In the genomic region with DNA sequence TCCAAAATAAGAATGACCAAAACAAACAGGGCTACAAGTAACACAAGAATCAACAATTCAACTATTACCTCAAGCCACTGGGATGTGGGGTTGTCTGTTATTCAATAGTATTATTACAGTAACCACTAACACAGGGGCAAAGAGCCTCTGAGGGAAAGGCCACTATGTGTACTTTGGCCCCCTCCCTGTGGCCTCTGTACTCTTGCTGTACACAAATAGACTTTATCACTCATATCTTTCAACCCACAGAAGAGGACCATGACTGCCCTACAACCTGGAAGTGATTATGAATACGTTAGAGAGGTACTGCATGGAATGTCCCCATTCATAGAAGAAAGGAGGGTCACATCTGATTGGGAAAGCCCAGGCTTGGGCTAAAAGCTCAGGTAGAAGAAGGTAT, we compare ENCODE assay signal across 23 mouse cellular contexts. TPM values are rescaled to one million over a fixed set of nuclear protein-coding genes. Genes with fewer than 3 reads are reported as not detected.
DNase-seq lines count a peak whose midpoint lies in the region; ATAC-seq and TF ChIP-seq lines count a peak whose summit lies in the region.
"Had no signal": no experiment of that assay in that cellular context is flagged by ENCODE, and none has a peak within 500 bp of the region (broad histone marks: within the 10 kb centered on the region; RNA-seq: fewer than 3 reads in every experiment).

No protein-coding gene starts in this region.

- no peak overlapping the region for H3K4me3 ChIP-seq in liver, embryonic 16.5 days (ENCODE audit: low read depth, low read length)
- H3K4me3 ChIP-seq in intestine, embryonic 15.5 days (replicated peaks): no peak overlapping the region
- no peak overlapping the region for H3K4me3 ChIP-seq in intestine, embryonic 16.5 days (ENCODE audit: low read length)
- H3K4me3 ChIP-seq in small intestine, adult 2 months (ENCODE audit: low read depth, low read length): no peak overlapping the region
- H3K4me3 ChIP-seq: embryonic facial prominence, embryonic 13.5 days; embryonic facial prominence, embryonic 15.5 days; erythroblast, embryonic 14.5 days; forebrain, embryonic 10.5 days; forebrain, embryonic 12.5 days had no signal

- no peak overlapping the region for H3K27ac ChIP-seq in liver, embryonic 16.5 days (ENCODE audit: low read length)
- H3K27ac ChIP-seq in intestine, embryonic 15.5 days: no peak overlapping the region
- no peak overlapping the region for H3K27ac ChIP-seq in intestine, embryonic 16.5 days (ENCODE audit: low read length)
- peak overlapping the region; percentile 69 for H3K27ac ChIP-seq in small intestine, adult 2 months (ENCODE audit: insufficient read depth, low read depth, low read length)
- H3K27ac ChIP-seq: embryonic facial prominence, embryonic 13.5 days; embryonic facial prominence, embryonic 15.5 days; forebrain, embryonic 10.5 days; forebrain, embryonic 12.5 days had no signal

- no peak for TF ChIP-seq CTCF in small intestine, adult 2 months (IDR thresholded peaks at IDR 0.05; ENCODE audit: extremely low read depth, insufficient read length, insufficient replicate concordance, low read depth, low read length)

- no peak overlapping the region for H3K4me2 ChIP-seq in liver, embryonic 16.5 days (ENCODE audit: low read depth, low read length)
- H3K4me2 ChIP-seq in intestine, embryonic 15.5 days (replicated peaks): no peak overlapping the region
- no peak overlapping the region for H3K4me2 ChIP-seq in intestine, embryonic 16.5 days (ENCODE audit: low read depth, low read length)
- H3K4me2 ChIP-seq: embryonic facial prominence, embryonic 13.5 days; embryonic facial prominence, embryonic 15.5 days; forebrain, embryonic 12.5 days had no signal

- 40% methylated on average over 1 of the region's 1 CpGs for WGBS in liver, embryonic 16.5 days (ENCODE audit: insufficient replicate concordance)
- WGBS in intestine, embryonic 15.5 days: 71% methylated on average over 1 of the region's 1 CpGs
- 79% methylated on average over 1 of the region's 1 CpGs for WGBS in intestine, embryonic 16.5 days
- 30% methylated on average over 1 of the region's 1 CpGs for WGBS in small intestine, adult 2 months

- peak; percentile 67 for ATAC-seq in liver, embryonic 16.5 days (ENCODE audit: low read depth)
- ATAC-seq in intestine, embryonic 15.5 days: peak; percentile 58
- ATAC-seq in intestine, embryonic 16.5 days: peak; percentile 87
- ATAC-seq: forebrain, embryonic 14.5 days had no signal

- H3K27me3 ChIP-seq in liver, embryonic 16.5 days (ENCODE audit: control insufficient read depth, insufficient read depth, low read depth, low read length): no peaks in the 10 kb centered on the region
- H3K27me3 ChIP-seq in intestine, embryonic 15.5 days (replicated peaks): no peaks in the 10 kb centered on the region
- no peaks in the 10 kb centered on the region for H3K27me3 ChIP-seq in intestine, embryonic 16.5 days (replicated peaks; ENCODE audit: control insufficient read depth, insufficient read depth, low read length)
- H3K27me3 ChIP-seq in small intestine, adult 2 months (ENCODE audit: control insufficient read depth, insufficient read depth, low read length): no peaks in the 10 kb centered on the region
- H3K27me3 ChIP-seq: embryonic facial prominence, embryonic 13.5 days; embryonic facial prominence, embryonic 15.5 days; forebrain, embryonic 12.5 days had no signal

- DNase-seq in liver: no peak
- DNase-seq in kidney, postnatal 25 days: no peak
- no peak for DNase-seq in spleen, postnatal 4 days (ENCODE audit: low spot score in 2 of 2)
- DNase-seq: adrenal gland, adult 2 months; adrenal gland, postnatal 10 days; adrenal gland, postnatal 25 days; cerebellum, adult 11 months; cerebellum, adult 18-20 months; cerebellum, adult 8-10 months; cerebellum, adult 9-11 months; cerebellum, postnatal 14 days; cerebellum, postnatal 36 days; embryo, embryonic 11 days had no signal

- no peak for TF ChIP-seq POLR2A in small intestine, adult 2 months (IDR thresholded peaks at IDR 0.05; ENCODE audit: low read depth, low read length)

- no peaks in the 10 kb centered on the region; the same call in 1 of the 2 replicates for H3K4me1 ChIP-seq in liver, embryonic 16.5 days (ENCODE audit: control insufficient read depth, low read depth, low read length)
- 0 out of 2 replicates have a peak, but pooled peaks cover 4% of the 10 kb centered on the region for H3K4me1 ChIP-seq in intestine, embryonic 15.5 days (replicated peaks)
- H3K4me1 ChIP-seq in intestine, embryonic 16.5 days (ENCODE audit: control insufficient read depth, insufficient read depth, low read length): no peaks in the 10 kb centered on the region
- peaks cover 16% of the 10 kb centered on the region for H3K4me1 ChIP-seq in small intestine, adult 2 months (ENCODE audit: control insufficient read depth, insufficient read depth, insufficient read length, low read length)
- H3K4me1 ChIP-seq: embryonic facial prominence, embryonic 13.5 days; embryonic facial prominence, embryonic 15.5 days; forebrain, embryonic 10.5 days; forebrain, embryonic 12.5 days had no signal

- H3K36me3 ChIP-seq in liver, embryonic 16.5 days (ENCODE audit: control insufficient read depth, insufficient read depth): no peaks in the 10 kb centered on the region
- H3K36me3 ChIP-seq in intestine, embryonic 15.5 days: no peaks in the 10 kb centered on the region
- H3K36me3 ChIP-seq in intestine, embryonic 16.5 days (ENCODE audit: control insufficient read depth, insufficient read depth, low read length): no peaks in the 10 kb centered on the region
- peaks cover 8% of the 10 kb centered on the region for H3K36me3 ChIP-seq in small intestine, adult 2 months (ENCODE audit: control insufficient read depth, insufficient read depth, low read length)
- H3K36me3 ChIP-seq: embryonic facial prominence, embryonic 13.5 days; embryonic facial prominence, embryonic 15.5 days; forebrain, embryonic 10.5 days; forebrain, embryonic 12.5 days had no signal

- no peak overlapping the region for H3K9ac ChIP-seq in liver, embryonic 16.5 days (ENCODE audit: low read depth, low read length)
- no peak overlapping the region for H3K9ac ChIP-seq in intestine, embryonic 15.5 days
- no peak overlapping the region for H3K9ac ChIP-seq in intestine, embryonic 16.5 days (ENCODE audit: low read depth, low read length)
- H3K9ac ChIP-seq: embryonic facial prominence, embryonic 13.5 days; embryonic facial prominence, embryonic 15.5 days; forebrain, embryonic 12.5 days had no signal

- no peaks in the 10 kb centered on the region for H3K9me3 ChIP-seq in liver, embryonic 16.5 days (replicated peaks; ENCODE audit: control insufficient read depth, low read length)
- no peaks in the 10 kb centered on the region for H3K9me3 ChIP-seq in intestine, embryonic 15.5 days
- no peaks in the 10 kb centered on the region for H3K9me3 ChIP-seq in intestine, embryonic 16.5 days (ENCODE audit: control insufficient read depth, low read length)
- H3K9me3 ChIP-seq: embryonic facial prominence, embryonic 13.5 days; embryonic facial prominence, embryonic 15.5 days; forebrain, embryonic 10.5 days; forebrain, embryonic 12.5 days had no signal

RNA-seq across cellular contexts. Expression of a gene that starts 35.1 kb away (rescaled TPM):
- polyA plus RNA-seq in liver, embryonic 16.5 days (2015; fragmentation: Nextera tagmentation; extraction: Ambion mirVana): 6.1 and 7.1 TPM in 2 replicates
- polyA plus RNA-seq in intestine, embryonic 15.5 days (2015; fragmentation: Nextera tagmentation; extraction: Ambion mirVana): 32.2 and 32.4 TPM in 2 replicates
- 24.1 and 24.6 TPM in 2 replicates for polyA plus RNA-seq in intestine, embryonic 16.5 days (2015; fragmentation: Nextera tagmentation; extraction: Ambion mirVana)
- 101 and 242 TPM in 2 replicates for polyA plus RNA-seq in small intestine, adult 2 months (2012; rRNA removed)
